Mouse (Mus musculus) telencephalon, adult 2 months (tissue): ENCODE results near the gene Mrpl54.

Experiments used
- DNase-seq: peaks from one replicate; pipeline ENCODE4 v3.0.0-alpha.2; 2011; ENCODE audit warnings: low read depth, low spot score

Mrpl54 gene

GRCm38 (mm10) chr10:81294442-81294841 is 27.7 kb upstream of the Mrpl54 start:
- no peak for DNase-seq

GRCm38 (mm10) chr10:81293334-81294030 is 26.7 kb upstream of the Mrpl54 start:
- DNase-seq: peak; percentile 63

GRCm38 (mm10) chr10:81292554-81293333 is 26.0 kb upstream of the Mrpl54 start, which contains the start of gene Pip5k1c:
Gene Pip5k1c (plus strand): TSS chr10:81292963.
- peak; percentile 99 for DNase-seq

GRCm38 (mm10) chr10:81291511-81292104 is 24.9 kb upstream of the Mrpl54 start, which contains the start of gene Tjp3:
Gene Tjp3 (minus strand): TSS chr10:81291581.
- DNase-seq: no peak

GRCm38 (mm10) chr10:81290698-81291460 is 24.1 kb upstream of the Mrpl54 start:
- DNase-seq: no peak

GRCm38 (mm10) chr10:81289811-81290210 is 23.1 kb upstream of the Mrpl54 start:
- no peak for DNase-seq

GRCm38 (mm10) chr10:81289278-81289677 is 22.5 kb upstream of the Mrpl54 start:
- no peak for DNase-seq

GRCm38 (mm10) chr10:81288601-81289000 is 21.9 kb upstream of the Mrpl54 start:
- DNase-seq: no peak

GRCm38 (mm10) chr10:81287513-81288157 is 20.9 kb upstream of the Mrpl54 start:
- no peak for DNase-seq

GRCm38 (mm10) chr10:81286586-81286985 is 19.9 kb upstream of the Mrpl54 start:
- no peak for DNase-seq

GRCm38 (mm10) chr10:81285694-81286450 is 19.1 kb upstream of the Mrpl54 start:
- DNase-seq: no peak

- no peak for DNase-seq
Measured at GRCm38 (mm10) chr10:81284719-81285118, 18.0 kb upstream of the Mrpl54 start.

GRCm38 (mm10) chr10:81284189-81284588 is 17.5 kb upstream of the Mrpl54 start:
- DNase-seq: no peak

- no peak for DNase-seq
Measured at GRCm38 (mm10) chr10:81279496-81279895, 12.8 kb upstream of the Mrpl54 start.

- no peak for DNase-seq
Measured at GRCm38 (mm10) chr10:81277676-81278075, 10.9 kb upstream of the Mrpl54 start.

- DNase-seq: no peak
Measured at GRCm38 (mm10) chr10:81273842-81274241, 7.1 kb upstream of the Mrpl54 start.

- DNase-seq: no peak
Measured at GRCm38 (mm10) chr10:81272356-81272755, 5.6 kb upstream of the Mrpl54 start.

GRCm38 (mm10) chr10:81268643-81269412 is 2.1 kb upstream of the Mrpl54 start:
- no peak for DNase-seq

GRCm38 (mm10) chr10:81268056-81268455 is 1.3 kb upstream of the Mrpl54 start:
- peak; percentile 82 for DNase-seq

GRCm38 (mm10) chr10:81265540-81265939 is 1.2 kb downstream of the Mrpl54 start:
- no peak for DNase-seq
